Mouse (Mus musculus): ENCODE data around the gene Pls3.

Pls3 gene

GRCm38 (mm10) chrX:75874332-75875291 lies at the start of gene Pls3:
TSS of gene Pls3 (minus strand) at chrX:75875182.
- peak; percentile 51 for DNase-seq

GRCm38 (mm10) chrX:75895716-75896115 lies 20.7 kb upstream of the Pls3 start:
- no peak for DNase-seq

- no peak for DNase-seq
Observed at GRCm38 (mm10) chrX:75875566-75875965, 584 bp upstream of the Pls3 start.

GRCm38 (mm10) chrX:75873813-75874212 lies 1.2 kb downstream of the Pls3 start:
- DNase-seq = no peak

GRCm38 (mm10) chrX:75873253-75873652 lies 1.7 kb downstream of the Pls3 start:
- DNase-seq = no peak

GRCm38 (mm10) chrX:75871855-75872254 lies 3.1 kb downstream of the Pls3 start:
- DNase-seq = no peak

GRCm38 (mm10) chrX:75861715-75862114 lies 13.3 kb downstream of the Pls3 start:
- DNase-seq = no peak

- no peak for DNase-seq
Observed at GRCm38 (mm10) chrX:75854294-75854693, 20.7 kb downstream of the Pls3 start.

- DNase-seq = no peak
Observed at GRCm38 (mm10) chrX:75844290-75844689, 30.7 kb downstream of the Pls3 start.

- no peak for DNase-seq
Observed at GRCm38 (mm10) chrX:75842835-75843234, 32.1 kb downstream of the Pls3 start.

- DNase-seq = no peak
Observed at GRCm38 (mm10) chrX:75842120-75842519, 32.9 kb downstream of the Pls3 start.

GRCm38 (mm10) chrX:75840263-75840662 lies 34.7 kb downstream of the Pls3 start:
- DNase-seq = no peak

- no peak for DNase-seq
Observed at GRCm38 (mm10) chrX:75834836-75835235, 40.1 kb downstream of the Pls3 start.

GRCm38 (mm10) chrX:75834286-75834685 lies 40.7 kb downstream of the Pls3 start:
- no peak for DNase-seq

GRCm38 (mm10) chrX:75833006-75833641 lies 41.9 kb downstream of the Pls3 start:
- DNase-seq = no peak

GRCm38 (mm10) chrX:75829867-75830255 lies 45.1 kb downstream of the Pls3 start:
- no peak for DNase-seq

GRCm38 (mm10) chrX:75829240-75829866 lies 45.6 kb downstream of the Pls3 start:
- no peak for DNase-seq

GRCm38 (mm10) chrX:75818647-75819271 lies 56.2 kb downstream of the Pls3 start:
- DNase-seq = no peak

- no peak for DNase-seq
Observed at GRCm38 (mm10) chrX:75814958-75815357, 60.0 kb downstream of the Pls3 start.

GRCm38 (mm10) chrX:75814123-75814522 lies 60.9 kb downstream of the Pls3 start:
- DNase-seq = no peak

- peak; percentile 10 for DNase-seq
Observed at GRCm38 (mm10) chrX:75796583-75796982, 78.4 kb downstream of the Pls3 start.

GRCm38 (mm10) chrX:75779796-75780195 lies 95.2 kb downstream of the Pls3 start:
- no peak for DNase-seq

GRCm38 (mm10) chrX:75777461-75777860 lies 97.5 kb downstream of the Pls3 start:
- DNase-seq = no peak
